Mouse (Mus musculus) heart, embryonic 13.5 days (tissue): ENCODE data around the gene Sftpa1. TPM values are rescaled to one million over a fixed set of nuclear protein-coding genes. Genes with fewer than 3 reads are reported as not detected.

Source experiments
- ATAC-seq: fragments of 200-750 bp; cut with Nextera tagmentation; 2 replicates; pipeline ENCODE4 v1.8.0; 2017; ENCODE audit warnings: moderate TSS enrichment; ENCODE audit not compliant: insufficient number of reproducible peaks, low FRiP score, low TSS enrichment; ENCODE audit errors: extremely low read depth
- H3K27ac ChIP-seq: fragments of 300-500 bp; sonication (generic); replicated peaks from 2 replicates; pipeline ENCODE4 v1.5.1; 2015; ENCODE audit warnings: moderate library complexity, mild to moderate bottlenecking, inconsistent platforms
- H3K27me3 ChIP-seq: fragments of 300-500 bp; sonication (generic); replicated peaks from 2 replicates; pipeline ENCODE4 v1.6.1; 2015; ENCODE audit warnings: mild to moderate bottlenecking, inconsistent platforms
- H3K36me3 ChIP-seq: fragments of 300-500 bp; sonication (generic); 2 replicates; pipeline ENCODE4 v1.6.1; 2015; ENCODE audit warnings: mild to moderate bottlenecking, inconsistent platforms
- H3K4me1 ChIP-seq: fragments of 300-500 bp; sonication (generic); 2 replicates; pipeline ENCODE4 v1.6.1; 2015; ENCODE audit warnings: inconsistent platforms
- H3K4me2 ChIP-seq: fragments of 300-500 bp; sonication (generic); 2 replicates; pipeline ENCODE4 v1.6.1; 2015; ENCODE audit warnings: inconsistent platforms, mild to moderate bottlenecking, moderate library complexity
- H3K4me3 ChIP-seq: fragments of 300-500 bp; sonication (generic); 2 replicates; pipeline ENCODE4 v1.5.1; 2015; ENCODE audit warnings: moderate library complexity, mild to moderate bottlenecking, inconsistent platforms
- H3K9ac ChIP-seq: fragments of 300-500 bp; sonication (generic); 2 replicates; pipeline ENCODE4 v1.6.1; 2015; ENCODE audit warnings: inconsistent platforms, mild to moderate bottlenecking, moderate library complexity
- H3K9me3 ChIP-seq: fragments of 300-500 bp; sonication (generic); 2 replicates; pipeline ENCODE4 v1.6.1; 2016; ENCODE audit warnings: inconsistent platforms
- WGBS: fragments of 180-500 bp; shearing (Covaris S2); methylation state at CpG from one replicate; pipeline ENCODE4 v1.1.7; 2015; ENCODE audit warnings: mixed read lengths; 5-methylcytosine and 5-hydroxymethylcytosine counted together
- polyA plus RNA-seq: library from polyadenylated mRNA; unstranded; fragments of >200 nt; fragmentation: Nextera tagmentation; extraction: Ambion mirVana; gene quantifications from 2 replicates; pipeline ENCODE4 v1.2.1, GENCODE M21; 2015

Sftpa1 gene
- 0.71 and 1.3 TPM in 2 replicates for polyA plus RNA-seq

DNA sequence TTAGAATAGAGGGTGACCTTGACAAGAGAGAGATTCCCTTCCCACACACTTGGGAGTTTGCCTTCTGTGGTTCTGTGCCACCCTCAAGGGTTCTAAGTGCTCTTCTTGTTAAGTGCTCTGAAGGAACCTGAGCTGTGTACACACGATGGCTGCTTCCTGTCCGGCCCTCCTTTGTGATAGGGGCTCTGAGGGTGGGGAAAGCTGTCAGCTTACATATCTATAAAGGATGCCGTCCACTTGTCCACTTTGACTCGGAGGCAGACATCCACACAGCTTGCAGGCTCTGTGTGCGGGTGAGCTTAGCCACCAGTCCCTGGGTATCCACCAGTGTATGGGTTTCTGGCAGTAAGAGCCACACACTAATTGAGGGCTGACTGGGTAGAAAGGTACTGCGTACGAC is at the start of gene Sftpa1:
Gene Sftpa1 (plus strand): TSS at position 243 of the 400 bp plus-strand sequence.
- no peaks in the 10 kb centered on the region for H3K36me3 ChIP-seq
- H3K4me2 ChIP-seq: no peak within 1 kb of the TSS
- H3K9ac ChIP-seq: no peak within 1 kb of the TSS
- no peaks in the 10 kb centered on the region for H3K27me3 ChIP-seq
- 42% methylated on average over 7 of the region's 7 CpGs for WGBS
- peaks cover 3% of the 10 kb centered on the region; the same call in 1 of the 2 replicates for H3K4me1 ChIP-seq
- H3K27ac ChIP-seq: no peak within 1 kb of the TSS
- no peaks in the 10 kb centered on the region for H3K9me3 ChIP-seq
- ATAC-seq: no peak
- no peak within 1 kb of the TSS for H3K4me3 ChIP-seq

GRCm38 (mm10) chr14:41082408-41082807 is 49.2 kb upstream of the Sftpa1 start:
- Histone ChIP-seq H3K36me3 (no peaks in the 10 kb centered on the region), H3K9ac (no peak overlapping the region), H3K27me3 (no peaks in the 10 kb centered on the region), H3K9me3 (no peaks in the 10 kb centered on the region), H3K4me2 (no peak overlapping the region), H3K4me3 (no peak overlapping the region), H3K4me1 (peaks cover 10% of the 10 kb centered on the region), H3K27ac (no peak overlapping the region)
- 81% methylated on average over 2 of the region's 2 CpGs for WGBS
- ATAC-seq: no peak

DNA sequence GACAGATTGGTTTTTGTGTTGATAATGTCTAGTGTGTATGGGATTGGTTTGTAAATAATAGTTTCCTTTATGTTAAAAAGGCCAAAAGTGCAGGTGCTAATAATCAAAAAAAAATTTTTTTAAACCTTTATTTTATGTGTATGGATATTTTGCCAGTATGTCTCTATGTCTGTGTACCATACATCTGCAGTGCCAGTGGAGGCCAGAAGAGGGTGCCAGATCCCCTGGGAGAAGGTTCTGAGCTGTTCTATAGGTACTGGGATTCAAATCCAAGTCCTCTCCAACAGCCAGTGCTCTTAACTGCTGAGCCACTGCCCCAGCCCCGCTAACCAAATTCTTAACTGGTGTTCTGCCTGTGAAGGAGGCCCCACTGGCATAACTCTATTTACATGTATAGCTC is 44.1 kb upstream of the Sftpa1 start:
- Histone ChIP-seq H3K4me1 (no peaks in the 10 kb centered on the region), H3K36me3 (no peaks in the 10 kb centered on the region), H3K9ac (no peak overlapping the region), H3K27me3 (no peaks in the 10 kb centered on the region), H3K4me3 (no peak overlapping the region), H3K27ac (no peak overlapping the region), H3K9me3 (no peaks in the 10 kb centered on the region), H3K4me2 (no peak overlapping the region)
- 76% methylated on average over 1 of the region's 1 CpGs for WGBS
- no peak for ATAC-seq

DNA sequence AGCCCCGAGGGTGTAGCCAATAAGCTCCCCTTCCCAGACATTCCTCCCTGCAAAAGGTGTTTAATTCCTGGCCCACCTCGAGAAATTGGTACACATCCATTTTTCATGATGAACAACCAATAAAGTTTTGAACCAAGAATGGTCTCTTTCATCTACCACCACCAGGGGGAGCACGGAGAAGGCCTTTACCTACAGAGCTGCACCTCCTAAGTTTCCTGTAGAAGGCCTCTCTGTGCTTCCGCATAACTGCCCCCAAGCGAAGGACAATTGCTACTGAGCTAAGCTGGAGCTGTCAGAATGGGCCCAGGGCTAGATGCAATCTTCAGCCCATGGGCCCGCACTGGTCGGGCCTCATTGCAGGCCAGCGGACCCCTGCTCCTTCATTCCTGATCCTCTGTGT is 40.8 kb upstream of the Sftpa1 start:
- Histone ChIP-seq H3K4me2 (no peak overlapping the region), H3K4me1 (no peaks in the 10 kb centered on the region), H3K36me3 (no peaks in the 10 kb centered on the region), H3K9me3 (no peaks in the 10 kb centered on the region), H3K4me3 (no peak overlapping the region), H3K27ac (no peak overlapping the region), H3K9ac (no peak overlapping the region), H3K27me3 (no peaks in the 10 kb centered on the region)
- 41% methylated on average over 8 of the region's 8 CpGs for WGBS
- ATAC-seq: no peak

DNA sequence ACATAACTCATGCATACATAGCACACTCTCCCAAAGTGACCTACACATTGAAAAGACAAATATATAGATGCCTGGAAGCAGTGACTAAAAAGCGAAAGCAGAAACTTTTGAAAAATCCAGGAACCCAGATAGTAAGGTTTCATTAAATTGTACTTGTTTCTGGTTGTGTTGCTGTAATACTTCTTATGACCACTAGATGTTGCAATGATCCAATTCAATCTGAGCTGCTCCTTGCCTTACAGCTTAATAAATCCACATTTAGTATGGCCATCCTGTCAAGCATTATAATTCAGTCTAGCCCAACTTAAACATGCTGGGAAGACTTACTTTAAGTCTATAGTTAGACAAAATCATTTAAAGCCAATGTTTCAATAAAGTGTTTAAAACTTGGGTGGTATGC is 37.5 kb upstream of the Sftpa1 start:
- H3K4me3 ChIP-seq: no peak overlapping the region
- H3K4me1 ChIP-seq: no peaks in the 10 kb centered on the region
- H3K4me2 ChIP-seq: no peak overlapping the region
- no peaks in the 10 kb centered on the region for H3K27me3 ChIP-seq
- WGBS: 29% methylated on average over 1 of the region's 1 CpGs
- ATAC-seq: no peak
- H3K36me3 ChIP-seq: no peaks in the 10 kb centered on the region
- H3K9me3 ChIP-seq: no peaks in the 10 kb centered on the region
- H3K27ac ChIP-seq: no peak overlapping the region
- no peak overlapping the region for H3K9ac ChIP-seq

DNA sequence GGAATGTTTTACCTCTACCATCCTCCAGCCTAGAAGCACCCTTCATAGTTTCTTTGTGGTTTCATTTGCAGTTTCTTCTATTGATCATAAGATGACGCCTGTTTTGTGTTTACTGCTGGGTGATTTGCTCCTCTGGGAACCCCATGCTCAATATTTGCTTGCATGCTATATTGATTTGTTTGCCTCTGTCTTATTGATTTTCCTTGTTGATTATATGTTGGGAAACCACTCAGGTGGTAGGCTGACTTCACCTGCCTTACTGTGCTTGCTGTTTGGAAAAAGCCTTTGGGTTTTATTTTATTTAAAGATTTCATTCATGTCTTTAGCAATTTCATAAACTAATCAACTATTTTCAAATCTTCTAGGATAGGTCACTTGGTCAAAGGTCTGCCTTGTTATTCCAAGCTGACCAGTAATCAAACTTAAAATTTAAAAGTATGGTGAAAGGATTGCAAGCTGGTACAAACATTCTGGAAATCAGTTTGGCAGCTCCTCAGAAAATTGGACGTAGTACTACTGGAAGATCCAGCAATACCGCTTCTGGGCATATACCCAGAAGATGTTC is 35.2 kb upstream of the Sftpa1 start:
- H3K4me3 ChIP-seq: no peak overlapping the region
- ATAC-seq: no peak

DNA sequence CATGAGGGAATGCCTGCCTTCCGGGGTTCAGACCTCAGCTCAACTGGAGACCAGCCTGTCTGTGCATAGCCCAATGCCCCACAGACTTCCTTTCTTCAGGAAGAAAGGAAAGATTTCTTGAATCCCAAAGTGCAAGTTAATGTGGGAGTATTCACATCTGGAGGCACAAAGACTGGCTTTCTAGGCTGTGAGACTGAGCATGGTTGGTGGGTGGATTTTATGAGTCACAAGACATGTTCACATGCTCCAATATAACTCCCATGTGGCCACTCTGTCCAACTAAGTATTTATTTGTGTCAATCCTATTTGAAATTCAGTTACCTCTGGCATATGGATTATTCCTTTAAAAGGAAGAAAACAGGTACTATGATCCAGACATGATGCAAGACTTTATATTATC is 32.9 kb upstream of the Sftpa1 start:
- Histone ChIP-seq H3K36me3 (no peaks in the 10 kb centered on the region), H3K4me2 (no peak overlapping the region), H3K27me3 (no peaks in the 10 kb centered on the region), H3K9me3 (no peaks in the 10 kb centered on the region), H3K27ac (no peak overlapping the region), H3K4me3 (no peak overlapping the region), H3K9ac (no peak overlapping the region), H3K4me1 (no peaks in the 10 kb centered on the region)
- no peak for ATAC-seq
- WGBS: 82% methylated on average over 1 of the region's 1 CpGs

More for the DNA sequence above, 35.2 kb upstream of the Sftpa1 start:
- no peak overlapping the region for H3K27ac ChIP-seq
- H3K36me3 ChIP-seq: no peaks in the 10 kb centered on the region
- no peak overlapping the region for H3K4me2 ChIP-seq
- WGBS: 82% methylated on average over 3 of the region's 3 CpGs
- H3K27me3 ChIP-seq: no peaks in the 10 kb centered on the region
- H3K4me1 ChIP-seq: no peaks in the 10 kb centered on the region
- H3K9ac ChIP-seq: no peak overlapping the region
- H3K9me3 ChIP-seq: no peaks in the 10 kb centered on the region

DNA sequence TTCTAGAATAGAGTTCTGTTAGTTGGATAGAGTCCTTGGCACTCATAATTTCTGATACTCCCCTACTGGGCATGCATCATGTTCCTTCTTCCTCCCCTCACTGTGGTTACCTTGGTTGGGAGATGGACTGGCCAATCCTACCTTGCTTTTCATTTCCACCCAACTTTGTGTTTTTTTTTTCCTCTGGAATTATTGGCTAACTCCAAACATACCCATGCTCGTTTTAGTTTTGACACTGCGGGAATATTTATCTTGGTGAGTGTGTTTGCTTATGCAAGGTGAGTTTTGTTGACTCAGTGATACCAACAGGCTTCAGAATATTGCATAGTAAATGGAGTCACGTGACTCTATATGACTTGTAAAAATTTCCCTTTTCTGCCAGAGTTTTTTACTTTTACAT is 30.9 kb upstream of the Sftpa1 start:
- Histone ChIP-seq H3K27me3 (no peaks in the 10 kb centered on the region), H3K9ac (no peak overlapping the region), H3K4me2 (no peak overlapping the region), H3K9me3 (no peaks in the 10 kb centered on the region), H3K27ac (no peak overlapping the region), H3K36me3 (no peaks in the 10 kb centered on the region), H3K4me1 (peaks cover 8% of the 10 kb centered on the region; the same call in 1 of the 2 replicates), H3K4me3 (no peak overlapping the region)
- ATAC-seq: no peak
- WGBS: 73% methylated on average over 3 of the region's 3 CpGs

DNA sequence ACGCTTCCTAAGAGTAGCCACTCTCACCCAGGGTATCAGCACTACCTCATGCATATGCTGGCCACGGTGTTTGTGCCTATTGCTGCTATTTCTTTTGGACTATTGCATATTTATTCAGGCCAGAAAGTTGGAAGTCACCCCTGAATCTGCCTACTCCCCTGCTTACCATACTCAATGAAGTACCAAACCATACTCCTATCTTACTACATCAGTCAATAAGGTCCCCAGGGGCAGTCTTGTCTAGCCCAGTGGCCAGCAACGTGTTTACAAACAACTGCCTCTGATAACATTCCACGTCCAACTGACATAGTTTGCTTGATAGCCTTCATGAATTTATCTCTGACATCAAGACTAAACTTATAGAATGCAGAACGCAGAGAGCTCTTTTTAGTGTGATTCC is 30.3 kb upstream of the Sftpa1 start:
- no peak overlapping the region for H3K4me3 ChIP-seq
- no peak for ATAC-seq
- H3K27ac ChIP-seq: no peak overlapping the region
- H3K36me3 ChIP-seq: no peaks in the 10 kb centered on the region
- H3K4me1 ChIP-seq: peaks cover 8% of the 10 kb centered on the region; the same call in 1 of the 2 replicates
- no peaks in the 10 kb centered on the region for H3K27me3 ChIP-seq
- 73% methylated on average over 5 of the region's 5 CpGs for WGBS
- no peak overlapping the region for H3K9ac ChIP-seq
- H3K4me2 ChIP-seq: no peak overlapping the region
- no peaks in the 10 kb centered on the region for H3K9me3 ChIP-seq

- no peaks in the 10 kb centered on the region for H3K36me3 ChIP-seq
- no peak overlapping the region for H3K4me2 ChIP-seq
- peaks cover 8% of the 10 kb centered on the region; the same call in 1 of the 2 replicates for H3K4me1 ChIP-seq
- ATAC-seq: no peak
- no peaks in the 10 kb centered on the region for H3K27me3 ChIP-seq
- H3K9me3 ChIP-seq: no peaks in the 10 kb centered on the region
- WGBS: 61% methylated on average over 2 of the region's 2 CpGs
- H3K9ac ChIP-seq: no peak overlapping the region
- no peak overlapping the region for H3K4me3 ChIP-seq
- H3K27ac ChIP-seq: no peak overlapping the region
Observed at GRCm38 (mm10) chr14:41102269-41102668, 29.3 kb upstream of the Sftpa1 start.

- WGBS: 46% methylated on average over 10 of the region's 10 CpGs
- H3K4me1 ChIP-seq: peaks cover 8% of the 10 kb centered on the region; the same call in 1 of the 2 replicates
- H3K4me3 ChIP-seq: peak within 1 kb of the TSS; percentile 29
- no peak within 1 kb of the TSS for H3K9ac ChIP-seq
- H3K9me3 ChIP-seq: no peaks in the 10 kb centered on the region
- no peaks in the 10 kb centered on the region for H3K36me3 ChIP-seq
- no peak for ATAC-seq
- peak within 1 kb of the TSS; percentile 63 for H3K4me2 ChIP-seq
- H3K27ac ChIP-seq: no peak within 1 kb of the TSS
- no peaks in the 10 kb centered on the region for H3K27me3 ChIP-seq
Observed at GRCm38 (mm10) chr14:41104853-41105444, 26.6 kb upstream of the Sftpa1 start, which contains the start of gene Mat1a. Mat1a (plus strand) TSS chr14:41105035.
